Mouse (Mus musculus): ENCODE measurements around the gene Hnrnpdl.

DNA sequence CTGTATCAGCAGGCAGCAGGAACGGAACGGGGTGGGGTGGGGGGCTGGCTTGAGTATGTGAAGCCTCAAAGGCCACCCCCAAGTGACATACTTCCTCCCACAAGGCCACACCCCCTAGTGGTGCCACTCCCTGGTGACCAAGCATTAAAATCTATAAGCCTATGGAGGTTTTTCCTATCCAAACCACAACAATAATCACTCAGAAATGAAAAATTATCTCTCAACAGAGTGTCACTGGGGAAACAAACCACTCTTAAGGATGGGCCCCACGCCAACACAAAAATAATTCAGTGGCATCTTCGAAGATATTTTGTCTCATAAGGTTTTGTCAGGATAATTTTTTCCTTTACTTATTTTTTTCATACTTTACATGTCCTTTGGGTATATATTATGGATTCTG lies 35.6 kb downstream of the Hnrnpdl start:
- no peak for TF ChIP-seq CTCF (IDR thresholded peaks at IDR 0.05; ENCODE audit: low read depth)
- TF ChIP-seq EP300 (optimal IDR thresholded peaks at IDR 0.05) = no peak
